Mouse (Mus musculus): Measurements from ENCODE around the gene Fcrlb.

- TF ChIP-seq CTCF (IDR thresholded peaks at IDR 0.05; ENCODE audit: low read depth, low read length): no peak
- no peak for TF ChIP-seq POLR2A (IDR thresholded peaks at IDR 0.05; ENCODE audit: insufficient read depth, low read length)
Measured at GRCm38 (mm10) chr1:170863033-170863432, 49.7 kb downstream of the Fcrlb start.
